Mouse (Mus musculus) erythroblast, embryonic 14.5 days (primary cell): Measurements from ENCODE around the gene Olfr710.
"Not testable (repeated sequence)": the region's sequence is repeated elsewhere in the genome, so short reads cannot be mapped to it uniquely, and the experiment has no call there.

Source experiments
- GATA1 ChIP-seq: IDR thresholded peaks from 2 replicates; pipeline ENCODE4 v1.6.1; 2012; ENCODE audit warnings: low read length, inconsistent platforms, mixed read lengths
- TAL1 ChIP-seq: IDR thresholded peaks from 3 replicates; pipeline ENCODE4 v1.6.1; 2012; ENCODE audit warnings: low read length, inconsistent platforms, mixed read lengths

DNA sequence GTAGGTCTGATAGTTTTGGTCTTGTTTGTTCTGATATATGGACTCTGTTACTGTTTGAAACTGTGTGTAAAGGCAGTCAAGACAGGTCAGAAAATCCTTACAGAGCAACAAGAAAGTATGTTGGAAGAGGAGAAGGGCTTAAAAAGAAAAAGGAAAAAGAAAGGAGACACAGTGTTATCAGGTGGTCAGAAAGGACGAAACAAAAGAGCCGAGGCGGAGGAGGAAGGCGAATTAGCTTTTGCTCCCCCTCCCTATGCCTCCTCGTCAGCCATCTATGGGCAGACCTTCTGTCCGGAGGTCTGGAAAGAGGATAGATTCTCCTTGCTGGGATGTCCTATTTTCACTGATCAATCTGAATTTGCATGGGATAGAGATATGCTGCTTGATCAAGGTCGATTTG, 27.2 kb downstream of the Olfr710 start:
- not testable (repeated sequence) for TF ChIP-seq GATA1, TAL1
